Mouse (Mus musculus) brain, embryonic 14.5 days (tissue): ENCODE results near the gene Rap1a. TPM values are rescaled to one million over a fixed set of nuclear protein-coding genes. Genes with fewer than 3 reads are reported as not detected.

Experiments used
- DNase-seq: peaks from one replicate; pipeline ENCODE4 v3.0.0-alpha.2; 2011; ENCODE audit warnings: low read depth
- CTCF ChIP-seq: fragments of 200-500 bp; IDR thresholded peaks from 2 replicates; pipeline ENCODE4 v1.5.1; 2012; ENCODE audit warnings: inconsistent platforms, mild to moderate bottlenecking, moderate library complexity, borderline replicate concordance; ENCODE audit not compliant: insufficient read depth, insufficient read length; ENCODE audit errors: extremely low read depth
- POLR2A ChIP-seq: fragments of 200-500 bp; IDR thresholded peaks from 2 replicates; pipeline ENCODE4 v1.6.1; 2012; ENCODE audit warnings: mild to moderate bottlenecking, inconsistent platforms, borderline replicate concordance; ENCODE audit not compliant: poor library complexity, insufficient read depth, insufficient read length, severe bottlenecking; ENCODE audit errors: extremely low read depth
- polyA plus RNA-seq: library from polyadenylated mRNA; depleted of rRNA; stranded (reverse); fragments of >200 nt; gene quantifications from 2 replicates; pipeline ENCODE4 v1.2.3, GENCODE M21; 2012; rRNA removed

Gene Rap1a
- 29.6 and 32.7 TPM in 2 replicates for polyA plus RNA-seq

GRCm38 (mm10) chr3:105801191-105802166 is at the start of gene Rap1a:
Gene Rap1a (minus strand): TSS chr3:105801336.
- TF ChIP-seq CTCF (no peak), POLR2A (peak; percentile 84)
- peak; percentile 91 for DNase-seq

- no peak for TF ChIP-seq CTCF
- no peak for TF ChIP-seq POLR2A
- DNase-seq = no peak
Measured at GRCm38 (mm10) chr3:105846294-105847069, 45.3 kb upstream of the Rap1a start.

- no peak for TF ChIP-seq POLR2A
- TF ChIP-seq CTCF = no peak
- no peak for DNase-seq
Measured at GRCm38 (mm10) chr3:105839836-105840235, 38.7 kb upstream of the Rap1a start.

- no peak for TF ChIP-seq POLR2A
- TF ChIP-seq CTCF = no peak
- no peak for DNase-seq
Measured at GRCm38 (mm10) chr3:105838655-105839054, 37.5 kb upstream of the Rap1a start.

- no peak for TF ChIP-seq POLR2A
- TF ChIP-seq CTCF = no peak
- no peak for DNase-seq
Measured at GRCm38 (mm10) chr3:105836883-105837282, 35.7 kb upstream of the Rap1a start.

- DNase-seq = no peak
- TF ChIP-seq POLR2A (no peak), CTCF (no peak)
Measured at GRCm38 (mm10) chr3:105835875-105836274, 34.7 kb upstream of the Rap1a start.

GRCm38 (mm10) chr3:105831584-105831983 is 30.4 kb upstream of the Rap1a start:
- no peak for DNase-seq
- TF ChIP-seq POLR2A (no peak), CTCF (no peak)

- DNase-seq = no peak
- TF ChIP-seq POLR2A (no peak), CTCF (no peak)
Measured at GRCm38 (mm10) chr3:105825501-105826161, 24.5 kb upstream of the Rap1a start.

GRCm38 (mm10) chr3:105824704-105825103 is 23.6 kb upstream of the Rap1a start:
- TF ChIP-seq CTCF (no peak), POLR2A (no peak)
- no peak for DNase-seq

- TF ChIP-seq POLR2A (no peak), CTCF (no peak)
- no peak for DNase-seq
Measured at GRCm38 (mm10) chr3:105824103-105824502, 23.0 kb upstream of the Rap1a start.

- TF ChIP-seq POLR2A (no peak), CTCF (no peak)
- DNase-seq = no peak
Measured at GRCm38 (mm10) chr3:105823609-105824008, 22.5 kb upstream of the Rap1a start.
